ENCODE assay signal across 40 mouse cellular contexts in the genomic region with DNA sequence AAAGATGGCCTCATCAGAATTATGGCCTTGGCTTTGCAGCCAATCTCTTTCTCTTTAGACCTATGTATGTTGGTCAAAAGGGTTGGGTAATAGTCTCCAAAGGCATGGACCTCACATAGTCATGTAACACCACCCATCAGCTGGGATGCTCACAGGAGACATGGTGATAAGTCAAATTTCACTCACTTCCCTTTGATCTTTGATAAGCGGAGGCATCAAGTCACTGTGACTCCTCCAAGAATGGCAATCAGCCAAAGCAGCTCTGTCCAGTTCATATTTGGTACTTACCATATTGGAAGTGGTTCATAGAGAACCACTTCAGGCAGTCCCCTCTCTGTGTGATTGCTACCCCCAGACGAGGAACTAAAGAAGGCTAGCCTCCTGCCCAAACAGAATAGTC. TPM values are rescaled to one million over a fixed set of nuclear protein-coding genes. Genes with fewer than 3 reads are reported as not detected.
"Had no signal": no experiment of that assay in that cellular context is flagged by ENCODE, and none has a peak within 500 bp of the region (broad histone marks: within the 10 kb centered on the region; RNA-seq: fewer than 3 reads in every experiment).

No protein-coding gene starts in this region.

- H3K27ac ChIP-seq: heart, adult 2 months; heart, embryonic 13.5 days; heart, embryonic 15.5 days; hindbrain, embryonic 10.5 days; hindbrain, embryonic 12.5 days; hindbrain, embryonic 14.5 days; intestine, embryonic 15.5 days; kidney, embryonic 15.5 days; kidney, postnatal 0 days; limb, embryonic 13.5 days; limb, embryonic 15.5 days; liver, embryonic 12.5 days; liver, embryonic 14.5 days had no signal

- H3K9me3 ChIP-seq: heart, embryonic 13.5 days; heart, embryonic 15.5 days; hindbrain, embryonic 10.5 days; hindbrain, embryonic 12.5 days; intestine, embryonic 15.5 days; kidney, embryonic 15.5 days; limb, embryonic 13.5 days; limb, embryonic 15.5 days; liver, embryonic 12.5 days had no signal

- H3K4me1 ChIP-seq: hindbrain, embryonic 10.5 days; hindbrain, embryonic 12.5 days; intestine, embryonic 15.5 days; kidney, embryonic 15.5 days; limb, embryonic 13.5 days; limb, embryonic 15.5 days; liver, embryonic 12.5 days had no signal

- H3K36me3 ChIP-seq: heart, embryonic 13.5 days; heart, embryonic 15.5 days; hindbrain, embryonic 10.5 days; hindbrain, embryonic 12.5 days; intestine, embryonic 15.5 days; kidney, embryonic 15.5 days; limb, embryonic 13.5 days; limb, embryonic 15.5 days; liver, embryonic 12.5 days had no signal

- DNase-seq: gastrocnemius, postnatal 14 days; gastrocnemius, postnatal 36 days; heart, adult 2 months; heart, postnatal 14 days; heart, postnatal 4 days; kidney, adult 2 months; kidney, adult 9 months; kidney, postnatal 14 days; kidney, postnatal 36 days; layer of hippocampus, adult 9-11 months; layer of hippocampus, postnatal 36 days; left cerebral cortex, postnatal 4 days had no signal

- ATAC-seq: hindbrain, embryonic 16.5 days; inflammation-experienced regulatory T-cells, adult 6 months; intestine, embryonic 15.5 days; intestine, postnatal 0 days; liver, embryonic 12.5 days had no signal

- H3K4me2 ChIP-seq: heart, embryonic 11.5 days; heart, embryonic 13.5 days; heart, embryonic 15.5 days; hindbrain, embryonic 12.5 days; hindbrain, embryonic 14.5 days; intestine, embryonic 15.5 days; kidney, embryonic 15.5 days; limb, embryonic 13.5 days; limb, embryonic 15.5 days; liver, embryonic 12.5 days had no signal

- H3K4me3 ChIP-seq: heart, adult 2 months; heart, embryonic 13.5 days; heart, embryonic 15.5 days; hindbrain, embryonic 10.5 days; hindbrain, embryonic 12.5 days; intestine, embryonic 15.5 days; kidney, embryonic 15.5 days; limb, embryonic 13.5 days; limb, embryonic 15.5 days; liver, embryonic 12.5 days had no signal

- H3K27me3 ChIP-seq: hindbrain, embryonic 12.5 days; intestine, embryonic 15.5 days; kidney, embryonic 15.5 days; limb, embryonic 15.5 days; liver, embryonic 12.5 days had no signal

- H3K9ac ChIP-seq: heart, embryonic 13.5 days; heart, embryonic 15.5 days; hindbrain, embryonic 12.5 days; hindbrain, embryonic 14.5 days; intestine, embryonic 15.5 days; kidney, embryonic 15.5 days; limb, embryonic 13.5 days; limb, embryonic 15.5 days; liver, embryonic 12.5 days; liver, embryonic 14.5 days had no signal

RNA-seq across cellular contexts. Expression of a gene that starts 12.0 kb away (rescaled TPM):
- polyA plus RNA-seq: heart, embryonic 11.5 days; heart, embryonic 15.5 days; hindbrain, embryonic 10.5 days; hindbrain, embryonic 14.5 days had no signal

RNA-seq across cellular contexts. Expression of a gene that starts 39.9 kb away (rescaled TPM):
- total RNA-seq: gastrocnemius, adult 18-20 months; gastrocnemius, adult 8-10 months; gastrocnemius, postnatal 14 days; gastrocnemius, postnatal 36 days; heart, adult 2 months; heart, postnatal 14 days; heart, postnatal 4 days; layer of hippocampus, adult 18-20 months; layer of hippocampus, adult 8-10 months; layer of hippocampus, postnatal 14 days; layer of hippocampus, postnatal 36 days; left cerebral cortex, adult 18-20 months; left cerebral cortex, adult 8-10 months; left cerebral cortex, postnatal 25 days; left cerebral cortex, postnatal 4 days had no signal
- polyA plus RNA-seq: heart, adult 2 months; heart, embryonic 11.5 days; heart, embryonic 13.5 days; heart, embryonic 15.5 days; heart, postnatal 0 days; hindbrain, embryonic 10.5 days; hindbrain, embryonic 12.5 days; hindbrain, embryonic 14.5 days; hindbrain, embryonic 16.5 days; kidney, adult 2 months; kidney, embryonic 15.5 days; kidney, postnatal 0 days; limb, embryonic 11.5 days; limb, embryonic 13.5 days; liver, adult 2 months; liver, embryonic 12.5 days; liver, embryonic 16.5 days had no signal
